Mouse (Mus musculus): ENCODE measurements around the gene Zfp385a. TPM values are rescaled to one million over a fixed set of nuclear protein-coding genes. Genes with fewer than 3 reads are reported as not detected.

Zfp385a gene
- polyA plus RNA-seq (2015; fragmentation: Nextera tagmentation; extraction: Ambion mirVana): 20.1 and 24.7 TPM in 2 replicates

GRCm38 (mm10) chr15:103339961-103340337, at the start of gene Zfp385a:
Zfp385a (minus strand) TSS chr15:103340093.
- H3K4me1 ChIP-seq (ENCODE audit: control insufficient read depth, insufficient read depth, low read depth, low read length): peaks cover 19% of the 10 kb centered on the region
- ATAC-seq: peak; percentile 63

GRCm38 (mm10) chr15:103388556-103389145, 48.8 kb upstream of the Zfp385a start:
- no peaks in the 10 kb centered on the region for H3K4me1 ChIP-seq (ENCODE audit: control insufficient read depth, insufficient read depth, low read depth, low read length)
- H3K36me3 ChIP-seq (ENCODE audit: control insufficient read depth, insufficient read depth, low read length): no peaks in the 10 kb centered on the region
- H3K27me3 ChIP-seq (replicated peaks; ENCODE audit: control insufficient read depth, insufficient read depth, low read length): no peaks in the 10 kb centered on the region
- no peak overlapping the region for H3K4me3 ChIP-seq (ENCODE audit: low read length)
- no peaks in the 10 kb centered on the region for H3K9me3 ChIP-seq (ENCODE audit: control insufficient read depth, low read length)
- no peak overlapping the region for H3K9ac ChIP-seq (ENCODE audit: low read depth, low read length)
- no peak for ATAC-seq
- H3K27ac ChIP-seq (ENCODE audit: low read depth, low read length): no peak overlapping the region
- H3K4me2 ChIP-seq (ENCODE audit: low read length): no peak overlapping the region
- 66% methylated on average over 2 of the region's 4 CpGs for WGBS

More at GRCm38 (mm10) chr15:103339961-103340337, at the start of gene Zfp385a:
- under 1% methylated on average over 20 of the region's 26 CpGs for WGBS
- Histone ChIP-seq H3K9ac (ENCODE audit: low read depth, low read length) (peak within 1 kb of the TSS; percentile 59), H3K4me2 (ENCODE audit: low read length) (peak within 1 kb of the TSS; percentile 83), H3K4me3 (ENCODE audit: low read length) (peak within 1 kb of the TSS; percentile 64), H3K27ac (ENCODE audit: low read depth, low read length) (no peak within 1 kb of the TSS; the same call in 1 of the 2 replicates), H3K9me3 (ENCODE audit: control insufficient read depth, low read length) (no peaks in the 10 kb centered on the region), H3K36me3 (ENCODE audit: control insufficient read depth, insufficient read depth, low read length) (no peaks in the 10 kb centered on the region), H3K27me3 (replicated peaks; ENCODE audit: control insufficient read depth, insufficient read depth, low read length) (no peaks in the 10 kb centered on the region; the same call in 1 of the 2 replicates)

- H3K27me3 ChIP-seq (replicated peaks; ENCODE audit: control insufficient read depth, insufficient read depth, low read length): no peaks in the 10 kb centered on the region
- H3K9ac ChIP-seq (ENCODE audit: low read depth, low read length): no peak overlapping the region
- H3K27ac ChIP-seq (ENCODE audit: low read depth, low read length): no peak overlapping the region
- 67% methylated on average over 7 of the region's 7 CpGs for WGBS
- no peaks in the 10 kb centered on the region for H3K9me3 ChIP-seq (ENCODE audit: control insufficient read depth, low read length)
- no peaks in the 10 kb centered on the region for H3K4me1 ChIP-seq (ENCODE audit: control insufficient read depth, insufficient read depth, low read depth, low read length)
- H3K4me2 ChIP-seq (ENCODE audit: low read length): no peak overlapping the region
- H3K4me3 ChIP-seq (ENCODE audit: low read length): no peak overlapping the region
- no peaks in the 10 kb centered on the region for H3K36me3 ChIP-seq (ENCODE audit: control insufficient read depth, insufficient read depth, low read length)
- no peak for ATAC-seq
Measured at GRCm38 (mm10) chr15:103383771-103384488, 44.0 kb upstream of the Zfp385a start.

GRCm38 (mm10) chr15:103382795-103383406, 43.0 kb upstream of the Zfp385a start:
- Histone ChIP-seq H3K4me2 (ENCODE audit: low read length) (no peak overlapping the region), H3K36me3 (ENCODE audit: control insufficient read depth, insufficient read depth, low read length) (no peaks in the 10 kb centered on the region), H3K4me1 (ENCODE audit: control insufficient read depth, insufficient read depth, low read depth, low read length) (no peaks in the 10 kb centered on the region; the same call in 1 of the 2 replicates), H3K4me3 (ENCODE audit: low read length) (no peak overlapping the region), H3K27ac (ENCODE audit: low read depth, low read length) (no peak overlapping the region), H3K9me3 (ENCODE audit: control insufficient read depth, low read length) (no peaks in the 10 kb centered on the region), H3K9ac (ENCODE audit: low read depth, low read length) (no peak overlapping the region), H3K27me3 (replicated peaks; ENCODE audit: control insufficient read depth, insufficient read depth, low read length) (no peaks in the 10 kb centered on the region)
- ATAC-seq: no peak
- WGBS: 31% methylated on average over 5 of the region's 5 CpGs

GRCm38 (mm10) chr15:103382075-103382474, 42.2 kb upstream of the Zfp385a start:
- no peaks in the 10 kb centered on the region for H3K27me3 ChIP-seq (replicated peaks; ENCODE audit: control insufficient read depth, insufficient read depth, low read length)
- H3K4me2 ChIP-seq (ENCODE audit: low read length): no peak overlapping the region
- no peak overlapping the region for H3K27ac ChIP-seq (ENCODE audit: low read depth, low read length)
- H3K4me1 ChIP-seq (ENCODE audit: control insufficient read depth, insufficient read depth, low read depth, low read length): no peaks in the 10 kb centered on the region; the same call in 1 of the 2 replicates
- ATAC-seq: no peak
- no peak overlapping the region for H3K9ac ChIP-seq (ENCODE audit: low read depth, low read length)
- H3K36me3 ChIP-seq (ENCODE audit: control insufficient read depth, insufficient read depth, low read length): no peaks in the 10 kb centered on the region
- H3K4me3 ChIP-seq (ENCODE audit: low read length): no peak overlapping the region
- no peaks in the 10 kb centered on the region for H3K9me3 ChIP-seq (ENCODE audit: control insufficient read depth, low read length)
- WGBS: 91% methylated on average over 2 of the region's 2 CpGs

- H3K4me2 ChIP-seq (ENCODE audit: low read length): no peak overlapping the region
- peaks cover 4% of the 10 kb centered on the region for H3K4me1 ChIP-seq (ENCODE audit: control insufficient read depth, insufficient read depth, low read depth, low read length)
- H3K4me3 ChIP-seq (ENCODE audit: low read length): no peak overlapping the region
- WGBS: 58% methylated on average over 3 of the region's 3 CpGs
- H3K27ac ChIP-seq (ENCODE audit: low read depth, low read length): no peak overlapping the region
- H3K9me3 ChIP-seq (ENCODE audit: control insufficient read depth, low read length): no peaks in the 10 kb centered on the region
- no peak overlapping the region for H3K9ac ChIP-seq (ENCODE audit: low read depth, low read length)
- 0 out of 2 replicates have a peak, but pooled peaks have one; percentile 17 for ATAC-seq
- no peaks in the 10 kb centered on the region for H3K36me3 ChIP-seq (ENCODE audit: control insufficient read depth, insufficient read depth, low read length)
- H3K27me3 ChIP-seq (replicated peaks; ENCODE audit: control insufficient read depth, insufficient read depth, low read length): no peaks in the 10 kb centered on the region
Measured at GRCm38 (mm10) chr15:103378665-103379356, 38.9 kb upstream of the Zfp385a start.

- 68% methylated on average over 3 of the region's 3 CpGs for WGBS
- peaks cover 4% of the 10 kb centered on the region for H3K4me1 ChIP-seq (ENCODE audit: control insufficient read depth, insufficient read depth, low read depth, low read length)
- H3K4me2 ChIP-seq (ENCODE audit: low read length): no peak overlapping the region
- no peak overlapping the region for H3K27ac ChIP-seq (ENCODE audit: low read depth, low read length)
- no peaks in the 10 kb centered on the region for H3K9me3 ChIP-seq (ENCODE audit: control insufficient read depth, low read length)
- H3K4me3 ChIP-seq (ENCODE audit: low read length): no peak overlapping the region
- H3K9ac ChIP-seq (ENCODE audit: low read depth, low read length): no peak overlapping the region
- no peaks in the 10 kb centered on the region for H3K36me3 ChIP-seq (ENCODE audit: control insufficient read depth, insufficient read depth, low read length)
- no peak for ATAC-seq
- no peaks in the 10 kb centered on the region for H3K27me3 ChIP-seq (replicated peaks; ENCODE audit: control insufficient read depth, insufficient read depth, low read length)
Measured at GRCm38 (mm10) chr15:103377752-103378664, 38.1 kb upstream of the Zfp385a start.

GRCm38 (mm10) chr15:103376837-103377269, 37.0 kb upstream of the Zfp385a start:
- Histone ChIP-seq H3K4me2 (ENCODE audit: low read length) (no peak overlapping the region), H3K4me1 (ENCODE audit: control insufficient read depth, insufficient read depth, low read depth, low read length) (peaks cover 4% of the 10 kb centered on the region), H3K4me3 (ENCODE audit: low read length) (no peak overlapping the region), H3K27ac (ENCODE audit: low read depth, low read length) (no peak overlapping the region), H3K27me3 (replicated peaks; ENCODE audit: control insufficient read depth, insufficient read depth, low read length) (no peaks in the 10 kb centered on the region), H3K9ac (ENCODE audit: low read depth, low read length) (no peak overlapping the region), H3K9me3 (ENCODE audit: control insufficient read depth, low read length) (no peaks in the 10 kb centered on the region), H3K36me3 (ENCODE audit: control insufficient read depth, insufficient read depth, low read length) (no peaks in the 10 kb centered on the region)
- WGBS: 54% methylated on average over 8 of the region's 8 CpGs
- no peak for ATAC-seq

Data from hindbrain, embryonic 16.5 days (tissue).